Mouse (Mus musculus) kidney, postnatal 36 days (tissue): ENCODE measurements around the gene R3hdm2.

Source experiments
- DNase-seq, 2 experiments: peaks; one replicate each; pipeline ENCODE4 v3.0.0; 2021 to 2022; ENCODE audit warnings: mixed read lengths in 2 of 2

Gene R3hdm2

DNA sequence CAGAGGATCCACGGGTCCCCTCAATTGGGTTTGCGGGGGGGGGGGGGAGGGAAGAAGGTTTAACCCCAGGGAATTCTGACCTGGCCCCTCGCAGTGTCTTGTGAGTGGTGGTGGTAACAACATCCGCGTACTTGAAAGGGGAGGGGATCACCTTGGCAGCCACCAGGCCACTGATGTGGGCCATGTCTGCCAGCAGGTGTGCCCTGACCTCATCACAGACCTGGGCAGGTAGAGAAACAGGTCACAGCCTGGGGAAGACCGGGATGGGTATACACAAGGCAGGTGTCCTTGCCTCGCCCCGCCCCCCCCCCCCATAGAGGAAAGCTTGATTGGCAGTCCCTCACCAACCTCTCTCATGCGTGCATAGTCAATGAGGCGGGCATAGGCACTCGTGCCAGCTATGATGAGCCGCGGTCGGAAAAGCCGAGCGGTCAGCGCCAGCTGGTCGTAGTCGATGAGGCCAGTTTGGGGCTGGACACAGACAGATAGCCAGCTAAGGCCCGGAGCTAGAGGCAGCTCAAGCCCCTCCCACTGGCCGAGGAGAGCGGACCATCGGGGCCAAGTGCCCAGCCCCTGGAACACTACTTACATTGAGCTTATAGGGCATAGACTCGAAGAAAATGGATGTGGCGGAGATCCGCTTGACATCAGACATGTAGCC, 139.0 kb downstream of the R3hdm2 start:
- DNase-seq = no peak

- DNase-seq = no peak
Observed at GRCm38 (mm10) chr10:127519903-127520713, 140.0 kb downstream of the R3hdm2 start.

DNA sequence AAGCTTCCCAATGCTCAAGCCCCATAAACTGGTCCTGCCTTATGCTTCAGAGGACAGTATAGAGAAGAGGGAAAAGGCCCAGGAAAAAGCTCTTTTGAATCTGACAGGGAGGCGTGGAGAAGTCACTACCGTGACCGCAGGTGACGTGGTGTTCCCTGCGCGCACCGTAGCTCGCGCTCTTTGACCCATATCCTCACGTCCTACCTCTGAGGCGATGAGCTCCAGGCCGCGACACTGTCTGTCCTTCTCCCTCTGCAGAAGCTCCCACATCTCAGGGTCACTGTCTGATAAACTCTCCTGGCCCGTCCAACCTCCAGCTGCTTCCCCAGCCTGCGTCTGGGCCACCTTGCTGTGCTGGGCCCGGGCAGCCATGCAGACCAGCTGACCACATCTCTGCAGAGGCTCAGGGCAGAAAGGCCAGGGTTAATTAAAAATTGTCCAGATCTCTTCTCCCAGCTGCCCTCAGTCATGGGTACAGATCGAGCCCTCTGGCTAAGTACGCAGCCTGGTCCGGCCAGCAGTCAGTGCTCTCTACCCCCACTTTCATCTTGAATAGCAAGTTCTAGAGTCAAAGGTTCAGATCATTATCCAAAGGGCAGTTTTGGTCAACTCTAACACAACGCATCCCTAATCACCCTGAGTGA, 140.7 kb downstream of the R3hdm2 start:
- peak; percentile 66 to 79 for DNase-seq

DNA sequence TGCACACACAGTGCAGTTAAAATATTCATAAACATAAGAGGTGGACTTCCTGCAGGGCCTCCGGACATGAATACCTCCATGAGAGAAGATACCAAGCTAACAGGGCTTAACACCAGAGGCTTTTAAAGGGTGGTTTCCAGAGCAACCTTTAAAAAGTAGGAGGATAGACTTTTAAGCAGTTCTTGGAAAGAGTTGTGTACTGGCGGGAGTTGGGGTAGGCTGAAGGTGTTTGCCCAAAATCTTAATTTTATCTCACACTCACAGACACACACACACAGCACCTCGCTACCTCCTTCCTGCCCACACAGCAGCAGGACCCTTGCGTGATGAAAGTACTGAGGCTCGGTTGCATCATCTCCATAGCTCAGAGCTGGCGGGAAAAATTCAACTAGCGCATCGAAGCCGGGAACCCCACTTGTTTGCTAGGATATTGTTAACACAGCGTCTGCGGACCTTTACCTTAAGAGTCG, 141.5 kb downstream of the R3hdm2 start:
- DNase-seq = no peak

GRCm38 (mm10) chr10:127522088-127522581, 142.0 kb downstream of the R3hdm2 start, which contains the start of gene Shmt2:
Gene Shmt2 (minus strand): TSS chr10:127522444.
- DNase-seq = peak; percentile 90 to 92

- no peak for DNase-seq
Observed at GRCm38 (mm10) chr10:127524646-127525255, 144.6 kb downstream of the R3hdm2 start.

GRCm38 (mm10) chr10:127526048-127526447, 145.9 kb downstream of the R3hdm2 start:
- peak in 1 of 2 experiments; percentile 48 for DNase-seq

DNA sequence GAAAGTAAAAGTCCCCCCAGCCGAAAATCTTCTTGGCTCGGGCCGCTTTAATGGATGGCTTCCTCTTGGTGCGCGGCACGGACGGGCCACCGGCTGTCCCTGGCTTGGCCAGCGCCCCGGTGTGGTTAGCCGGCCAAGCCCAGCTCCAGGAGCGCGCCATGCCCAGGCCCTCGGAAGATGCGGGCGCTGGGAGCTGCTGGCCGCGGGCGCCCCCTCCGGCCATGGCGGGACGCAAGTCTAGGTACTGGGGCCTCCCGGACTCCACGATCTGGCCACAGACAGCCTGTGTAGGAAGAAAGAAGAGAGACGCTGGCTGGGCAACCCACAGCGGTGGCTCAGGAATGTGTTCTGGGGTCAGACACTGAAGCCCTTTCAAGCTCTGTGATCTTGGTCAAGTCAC, 146.6 kb downstream of the R3hdm2 start:
- peak; percentile 68 to 88 for DNase-seq

DNA sequence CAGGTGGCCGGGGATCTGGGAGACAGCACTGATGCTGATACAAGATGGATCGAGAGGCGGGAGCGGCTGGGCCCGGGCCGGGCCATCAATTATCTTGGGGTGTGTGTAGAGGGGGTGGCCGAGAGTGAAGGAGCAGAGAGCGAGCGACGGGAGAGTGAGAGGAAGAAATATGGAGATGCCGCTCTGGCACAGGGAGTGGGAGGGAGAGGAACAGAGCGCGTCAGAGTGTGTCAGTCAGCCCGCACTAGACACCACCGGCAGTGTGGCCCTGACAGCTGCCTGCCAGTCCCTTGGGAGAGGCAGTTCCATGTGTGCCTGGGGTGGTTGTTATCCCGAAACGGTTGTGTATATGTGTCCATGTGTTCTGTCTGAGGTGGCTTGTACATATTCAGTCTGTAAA, 147.4 kb downstream of the R3hdm2 start:
- DNase-seq = no peak

DNA sequence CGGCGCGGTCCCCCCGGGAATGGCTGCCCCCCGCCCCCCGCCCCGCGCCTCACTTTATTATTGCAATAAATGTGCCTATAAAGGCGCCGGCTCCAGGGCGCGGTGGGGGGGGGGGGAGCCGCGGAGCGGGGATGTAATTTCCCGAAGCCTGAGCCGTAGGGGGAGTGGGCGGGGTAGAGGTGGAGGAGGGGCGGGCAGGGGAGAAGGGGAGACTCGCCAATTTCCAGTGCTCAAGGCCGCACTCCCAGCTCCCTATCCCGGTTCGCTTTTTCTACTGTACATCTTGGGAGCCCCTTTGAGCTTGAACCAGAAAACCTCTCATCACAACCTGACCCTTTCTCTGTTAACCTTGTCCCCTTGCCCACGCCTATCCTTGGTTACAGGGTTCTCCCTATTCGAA, 150.8 kb downstream of the R3hdm2 start:
- DNase-seq = no peak

DNA sequence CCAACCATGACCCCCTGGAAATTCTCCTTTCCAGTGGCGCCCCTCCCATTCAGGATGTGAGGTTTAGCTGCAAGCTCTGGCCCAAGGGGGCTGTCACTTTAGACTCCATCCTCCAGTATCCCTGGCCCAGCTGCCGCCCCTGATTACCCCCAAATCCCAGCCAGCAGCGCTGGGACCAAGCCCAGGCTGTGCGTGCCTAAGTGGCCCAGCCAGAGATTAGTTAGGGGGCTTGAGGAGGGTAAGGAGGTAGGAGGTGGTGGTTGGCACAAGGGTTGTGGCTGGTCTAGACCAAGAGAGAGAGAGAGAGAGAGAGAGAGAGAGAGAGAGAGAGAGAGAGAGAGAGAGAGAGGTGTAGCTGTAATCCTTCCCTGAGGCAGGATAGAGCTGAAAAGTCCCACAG, 151.4 kb downstream of the R3hdm2 start:
- DNase-seq = no peak

DNA sequence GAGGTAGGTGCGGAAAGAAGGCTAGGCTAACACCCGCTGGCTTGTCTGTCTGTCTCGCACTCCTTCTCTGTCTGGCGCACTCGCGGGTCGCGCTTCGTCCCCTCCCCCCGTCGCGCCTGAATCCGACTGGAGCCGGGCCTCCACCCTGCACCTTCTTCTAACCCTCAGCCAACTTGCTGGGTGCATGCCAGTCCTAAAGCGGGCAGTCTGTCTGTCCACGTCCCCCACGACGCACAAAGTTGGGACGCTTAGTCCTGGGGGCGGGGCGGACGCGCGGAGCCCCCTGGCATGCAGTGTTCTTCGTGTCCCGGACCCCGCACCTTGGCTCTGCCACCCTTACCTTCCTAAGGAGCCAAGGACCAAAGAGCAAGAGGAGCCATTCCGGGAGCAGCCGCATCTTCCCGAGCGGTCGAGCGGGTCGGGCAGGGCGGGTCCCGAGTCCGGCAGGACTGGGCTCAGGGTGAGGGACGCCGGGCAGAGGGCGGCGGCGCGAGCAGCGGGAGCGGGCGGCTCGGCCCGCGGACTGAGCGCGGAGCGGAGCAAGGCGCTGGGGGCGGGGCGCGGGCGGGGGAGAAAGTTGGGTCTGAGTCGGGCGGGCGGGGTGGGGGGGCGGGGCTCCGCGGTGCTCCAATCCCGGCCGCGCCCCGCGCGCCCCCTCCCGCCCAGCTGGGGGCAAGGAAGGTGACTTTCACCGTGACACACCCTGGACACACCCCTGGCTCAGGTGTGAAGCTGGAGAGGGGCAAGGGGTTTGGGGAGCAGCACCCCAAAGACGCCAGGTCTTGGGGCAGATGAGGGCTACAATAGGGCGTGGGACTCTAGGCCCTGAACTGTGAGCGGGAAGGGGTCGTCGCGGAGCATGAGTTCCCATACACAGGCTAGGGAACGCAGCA, 154.2 kb downstream of the R3hdm2 start, which contains the start of gene Nxph4:
Gene Nxph4, minus strand, starts transcription at position 524 of the 893 bp plus-strand sequence.
- DNase-seq = peak; percentile 38 to 74

DNA sequence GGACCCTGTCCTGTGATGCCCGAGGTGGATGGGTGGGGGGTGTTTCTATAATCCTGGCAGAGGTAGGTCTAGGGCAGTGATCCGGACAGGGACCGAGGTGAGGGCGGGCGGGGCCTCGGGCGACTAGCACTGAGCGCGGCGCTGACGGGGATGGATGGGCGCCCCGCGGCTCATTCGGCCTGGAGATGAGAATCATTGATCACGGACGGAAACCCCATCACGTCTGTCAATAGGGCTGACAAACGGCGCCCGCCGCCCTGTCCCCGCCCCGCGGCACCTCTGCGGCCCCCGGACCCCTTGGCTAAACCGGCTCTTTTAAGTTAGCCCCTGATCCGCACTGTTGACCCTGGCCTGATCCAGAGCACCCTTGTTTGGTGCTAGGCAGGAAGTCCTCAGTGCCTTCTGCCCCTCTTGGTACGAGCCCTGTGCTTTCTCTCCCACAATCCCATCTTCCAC, 154.8 kb downstream of the R3hdm2 start:
- DNase-seq = peak in 1 of 2 experiments; percentile 64

- peak; percentile 58 to 78 for DNase-seq
Observed at GRCm38 (mm10) chr10:127536586-127537314, 156.6 kb downstream of the R3hdm2 start.

DNA sequence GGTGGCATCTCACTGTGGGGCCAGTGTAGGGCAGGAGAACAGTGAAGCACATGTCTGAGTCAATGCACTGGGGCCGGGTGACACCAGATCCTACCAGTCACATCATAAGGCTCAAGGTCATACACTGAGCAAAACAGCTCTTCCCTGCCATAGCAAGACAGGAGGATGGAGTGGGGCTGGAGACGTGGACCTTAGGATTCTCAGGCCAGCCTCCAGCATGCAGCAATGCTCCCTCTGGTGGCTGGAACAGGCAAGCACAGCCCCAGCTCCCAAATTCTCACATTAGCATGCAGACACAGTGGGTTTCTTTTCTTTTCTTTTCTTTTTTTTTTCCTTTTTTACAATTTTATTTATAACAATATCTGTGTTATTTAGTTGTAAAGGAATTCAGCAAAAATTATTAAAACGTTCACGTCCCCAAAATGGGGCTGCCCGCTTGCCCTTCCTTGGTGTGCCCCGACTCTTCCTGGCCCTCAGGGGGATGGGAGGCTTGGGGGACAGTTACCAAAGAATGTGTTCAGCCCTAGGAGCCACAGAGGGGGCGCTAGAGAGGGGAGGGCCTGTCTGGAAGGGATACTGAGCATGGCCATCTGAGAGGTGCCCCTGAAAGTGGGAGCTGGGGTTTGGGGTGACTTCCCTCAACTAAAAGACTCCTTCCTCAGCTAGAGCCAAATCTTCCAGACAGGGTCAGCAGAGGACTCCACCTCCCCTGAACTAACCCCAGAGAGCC, 157.9 kb downstream of the R3hdm2 start:
- peak; percentile 82 to 90 for DNase-seq

- no peak for DNase-seq
Observed at GRCm38 (mm10) chr10:127541510-127541909, 161.4 kb downstream of the R3hdm2 start.

GRCm38 (mm10) chr10:127542084-127542483, 162.0 kb downstream of the R3hdm2 start:
- peak in 1 of 2 experiments; percentile 51 for DNase-seq

- DNase-seq = no peak
Observed at GRCm38 (mm10) chr10:127542720-127543119, 162.6 kb downstream of the R3hdm2 start.

- no peak for DNase-seq
Observed at GRCm38 (mm10) chr10:127543916-127544315, 163.8 kb downstream of the R3hdm2 start.

GRCm38 (mm10) chr10:127544375-127544774, 164.2 kb downstream of the R3hdm2 start:
- no peak for DNase-seq
